Mouse (Mus musculus): ENCODE data around the gene Ppp6r3.

Gene Ppp6r3

GRCm38 (mm10) chr19:3519471-3520169, 55.9 kb downstream of the Ppp6r3 start:
- no peak for DNase-seq (ENCODE audit: low spot score)

GRCm38 (mm10) chr19:3497216-3497615, 78.3 kb downstream of the Ppp6r3 start:
- DNase-seq (ENCODE audit: low spot score) = no peak

DNA sequence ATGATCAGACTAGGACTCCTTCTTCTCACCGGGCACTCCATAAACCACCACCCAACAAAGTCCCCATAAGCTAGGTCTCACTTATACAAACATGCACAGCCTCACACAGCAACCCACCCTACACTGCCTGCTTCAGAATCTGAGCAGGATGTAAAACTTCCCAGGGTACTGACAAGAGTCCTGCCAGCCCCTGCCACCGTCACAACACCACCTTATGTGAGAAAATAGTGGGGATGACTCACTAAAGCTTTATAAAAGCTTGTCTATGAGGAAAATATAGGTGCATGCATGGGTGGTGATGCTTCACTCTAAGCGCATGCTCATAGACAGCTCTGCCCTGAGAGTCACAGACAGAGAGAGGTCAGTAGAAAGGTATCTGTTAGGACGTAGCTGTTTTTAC, 85.7 kb downstream of the Ppp6r3 start:
- DNase-seq (ENCODE audit: low spot score) = no peak

- DNase-seq (ENCODE audit: low spot score) = no peak
These were observed 92.7 kb downstream of the Ppp6r3 start for GRCm38 (mm10) chr19:3482831-3483230.

GRCm38 (mm10) chr19:3480101-3480500, 95.4 kb downstream of the Ppp6r3 start:
- DNase-seq (ENCODE audit: low spot score) = no peak

DNA sequence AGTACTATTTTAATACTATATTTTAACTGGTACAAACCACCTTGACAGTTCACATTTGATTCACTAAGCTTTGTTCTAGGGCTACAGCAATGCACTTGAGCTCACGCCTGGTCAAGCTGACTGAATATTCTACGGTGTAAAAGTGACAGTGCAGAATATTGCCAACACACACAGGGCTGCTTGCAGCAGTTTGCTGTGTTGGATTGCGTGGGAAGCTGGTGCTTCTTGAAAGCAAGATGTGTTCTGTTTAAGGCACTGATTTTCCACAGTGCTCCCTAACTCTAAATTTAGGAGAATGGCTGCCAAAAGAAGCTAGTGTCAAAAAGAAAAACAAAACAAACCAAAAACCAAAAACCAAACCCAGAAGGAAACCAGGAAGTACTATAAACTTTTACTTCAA, 98.6 kb downstream of the Ppp6r3 start:
- DNase-seq (ENCODE audit: low spot score) = no peak

DNA sequence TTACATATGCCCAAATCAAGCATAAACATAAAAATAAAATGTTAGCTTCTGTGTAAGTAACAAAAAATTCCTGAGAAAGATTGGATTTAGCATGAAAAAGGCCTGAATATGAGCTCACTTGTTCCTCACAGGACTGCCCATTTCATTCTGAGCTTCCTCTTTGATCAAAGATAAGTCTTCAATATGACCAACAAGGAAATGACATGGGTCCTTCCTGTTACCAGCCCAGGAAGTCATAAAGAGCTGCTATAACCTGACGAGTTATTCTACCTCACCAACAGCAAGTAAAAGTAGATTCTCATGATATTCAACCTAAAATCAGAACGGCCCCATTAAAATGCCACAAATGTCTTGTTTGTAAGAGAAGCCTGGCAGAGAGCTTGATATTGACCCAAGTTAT, 104.3 kb downstream of the Ppp6r3 start:
- DNase-seq (ENCODE audit: low spot score) = no peak

DNA sequence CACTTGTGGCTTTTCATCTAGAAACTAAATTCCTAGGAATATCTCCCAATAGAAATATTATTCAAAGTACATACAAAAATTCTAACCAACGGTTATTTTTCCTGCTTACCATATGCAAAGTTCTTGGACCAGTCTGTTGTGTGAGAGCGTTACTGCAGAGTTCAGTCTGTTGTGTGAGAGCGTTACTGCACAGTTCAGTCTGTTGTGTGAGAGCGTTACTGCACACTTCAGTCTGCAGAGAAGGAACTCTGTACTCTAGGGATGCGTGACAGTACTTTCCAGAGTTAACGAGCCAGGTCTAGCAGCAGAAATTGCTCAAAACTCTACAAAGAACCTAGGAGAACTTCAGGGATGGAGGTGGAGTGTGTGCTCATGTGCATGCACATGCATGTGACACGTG, 108.0 kb downstream of the Ppp6r3 start:
- DNase-seq (ENCODE audit: low spot score) = no peak

DNA sequence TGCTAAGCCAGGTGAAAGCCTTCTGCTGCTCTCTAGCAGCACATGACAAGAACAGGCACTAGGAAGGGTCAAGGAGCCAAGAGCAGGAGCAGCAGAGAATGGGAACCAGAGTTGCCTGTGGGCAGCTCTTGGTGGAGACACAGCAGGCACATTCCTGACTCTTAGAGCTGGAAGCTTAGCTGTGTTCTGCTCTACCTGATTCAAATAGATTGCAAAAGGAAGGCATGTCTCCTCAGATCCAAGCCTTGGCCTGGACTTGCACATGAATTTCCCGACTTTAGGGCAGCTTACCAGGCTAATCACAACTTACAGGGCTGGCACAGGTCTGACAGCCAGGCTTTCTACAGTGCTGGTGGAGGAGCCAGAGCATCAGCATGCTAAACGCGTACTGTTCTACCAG, 115.6 kb downstream of the Ppp6r3 start:
- no peak for DNase-seq (ENCODE audit: low spot score)

- no peak for DNase-seq (ENCODE audit: low spot score)
These were observed 117.0 kb downstream of the Ppp6r3 start for GRCm38 (mm10) chr19:3458331-3459099.

GRCm38 (mm10) chr19:3457700-3458099, 117.8 kb downstream of the Ppp6r3 start:
- DNase-seq (ENCODE audit: low spot score) = no peak

DNA sequence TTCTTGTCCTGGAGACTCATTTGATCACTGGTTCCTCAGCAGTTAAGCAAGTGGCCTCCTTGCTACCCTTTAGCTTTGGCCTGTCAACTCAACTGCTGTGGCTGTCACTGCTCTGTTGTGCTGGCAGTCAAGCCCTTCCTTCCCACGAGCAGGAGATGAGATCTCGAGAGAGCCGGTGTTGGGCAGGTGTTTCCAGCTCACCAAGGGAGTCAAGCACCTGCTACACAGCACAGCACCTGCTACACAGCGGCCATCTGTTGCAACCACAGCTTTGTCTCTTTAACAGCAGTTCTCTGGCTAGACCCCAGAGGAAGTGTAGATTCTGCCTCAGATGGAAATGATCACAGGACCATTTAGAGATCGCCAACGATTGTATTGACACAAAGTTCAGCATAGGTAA, 123.9 kb downstream of the Ppp6r3 start:
- no peak for DNase-seq (ENCODE audit: low spot score)

DNA sequence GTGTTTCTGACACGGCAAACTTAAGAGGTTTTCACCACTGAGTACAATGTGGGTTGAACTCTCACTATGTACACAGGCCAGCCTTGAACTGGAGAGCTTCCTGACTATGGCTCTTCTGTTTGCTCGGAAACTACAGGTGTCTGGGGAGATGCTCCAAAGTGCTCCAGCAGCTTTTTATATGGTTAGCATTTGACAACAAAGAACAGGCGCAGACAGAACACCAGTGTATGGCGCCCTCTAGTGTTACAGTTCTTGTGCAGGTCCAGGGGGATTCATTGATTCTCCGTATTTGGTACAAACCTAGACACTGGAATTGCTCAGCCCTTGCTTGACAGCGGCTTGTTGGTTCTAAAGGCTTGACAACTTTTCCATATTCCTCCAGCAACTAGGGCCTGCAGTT, 124.4 kb downstream of the Ppp6r3 start:
- DNase-seq (ENCODE audit: low spot score) = peak; percentile 44

DNA sequence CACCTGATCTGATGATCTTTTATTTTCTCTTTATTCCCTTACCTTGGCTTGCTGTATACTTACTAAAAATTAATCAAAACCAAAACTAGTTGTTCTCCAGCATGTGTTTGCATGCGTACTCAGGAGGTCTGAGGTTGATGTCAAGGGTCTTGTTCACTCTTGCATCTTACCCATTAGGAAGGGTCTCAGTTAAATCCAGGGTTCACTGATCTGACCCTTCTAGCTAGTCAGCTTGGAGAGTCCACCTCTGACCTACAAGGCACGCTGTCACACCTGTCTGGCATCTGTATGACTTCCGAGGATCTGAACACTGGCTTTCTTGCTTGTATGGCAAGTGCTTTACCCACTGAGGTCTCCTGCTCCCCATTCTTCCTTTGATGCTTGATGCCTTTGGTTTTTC, 124.8 kb downstream of the Ppp6r3 start:
- no peak for DNase-seq (ENCODE audit: low spot score)

- no peak for DNase-seq (ENCODE audit: low spot score)
These were observed 126.3 kb downstream of the Ppp6r3 start for GRCm38 (mm10) chr19:3449248-3449647.

DNA sequence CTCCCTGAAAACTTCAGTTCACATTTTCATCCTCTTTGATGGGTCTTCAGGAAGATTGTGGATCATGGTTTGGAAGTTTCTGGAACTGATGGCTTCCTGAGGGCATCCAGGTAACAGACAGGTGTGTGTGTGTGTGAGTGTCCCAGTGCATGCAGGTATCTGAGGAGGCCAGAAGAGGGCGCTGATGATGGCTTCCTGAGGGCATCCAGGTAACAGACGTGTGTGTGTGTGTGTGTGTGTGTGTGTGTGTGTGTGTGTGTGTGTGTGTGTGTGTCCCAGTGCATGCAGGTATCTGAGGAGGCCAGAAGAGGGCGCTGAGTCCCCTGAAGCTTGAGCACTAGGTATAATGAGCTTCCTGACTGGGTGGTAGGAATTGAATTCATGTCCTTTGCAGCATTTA, 128.2 kb downstream of the Ppp6r3 start:
- DNase-seq (ENCODE audit: low spot score) = no peak

DNA sequence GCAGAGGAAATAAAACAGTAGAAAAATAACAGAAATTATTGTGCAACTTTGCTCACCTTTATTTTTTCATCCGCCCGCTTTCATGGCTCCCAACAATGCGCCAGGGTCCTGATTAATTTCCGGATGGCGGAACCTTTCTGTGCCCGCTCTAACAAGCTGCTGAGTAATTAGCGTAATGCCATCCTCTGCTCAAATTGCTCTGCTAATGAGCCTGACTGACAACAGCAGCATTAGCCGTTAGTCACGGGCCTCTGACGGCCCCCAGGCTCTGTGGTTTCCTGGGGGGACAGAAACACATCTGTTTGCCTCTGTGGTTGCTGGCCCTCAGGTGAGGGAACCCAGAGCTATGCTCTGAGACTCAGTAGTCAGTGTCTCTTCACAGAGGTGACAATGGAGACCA, 134.5 kb downstream of the Ppp6r3 start:
- DNase-seq (ENCODE audit: low spot score) = no peak

DNA sequence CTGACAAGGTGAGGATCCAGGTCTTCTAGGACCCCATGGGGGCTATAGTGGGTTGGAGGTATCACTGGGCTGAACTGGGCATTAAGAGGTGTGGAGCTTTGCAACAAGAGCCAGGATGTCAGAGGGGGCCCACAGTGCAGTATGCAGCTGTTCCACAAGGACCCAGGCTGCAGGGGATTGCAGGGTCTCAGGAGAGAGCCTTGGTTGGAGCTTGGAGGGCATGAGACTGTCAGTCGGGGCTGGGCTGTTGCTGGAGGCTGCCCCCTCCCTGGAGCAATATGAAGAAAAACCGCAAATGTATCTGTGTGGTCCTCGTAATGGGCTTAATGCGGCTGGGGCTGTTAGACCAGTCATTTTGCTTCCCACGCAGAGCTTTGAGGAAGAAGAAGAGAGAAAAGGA, 134.9 kb downstream of the Ppp6r3 start:
- no peak for DNase-seq (ENCODE audit: low spot score)

DNA sequence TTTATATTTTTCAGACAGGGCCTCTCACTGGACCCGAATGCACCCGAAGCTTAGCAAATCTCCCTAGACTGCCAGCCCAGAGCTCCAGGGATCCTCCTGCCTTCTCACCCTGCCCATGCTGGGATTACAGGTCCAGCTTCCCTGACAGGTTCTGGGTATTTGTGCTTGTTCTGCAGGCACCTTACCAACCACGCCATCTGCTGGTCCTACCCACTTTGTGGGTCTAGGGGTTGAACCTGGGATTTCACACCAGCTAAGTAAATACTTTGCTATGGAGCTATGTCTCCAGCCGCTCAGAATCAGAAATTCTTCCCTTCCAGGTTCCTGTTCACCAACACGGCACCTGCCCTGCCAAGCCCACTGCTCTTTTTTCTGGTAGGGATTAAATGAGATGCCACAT, 137.6 kb downstream of the Ppp6r3 start:
- no peak for DNase-seq (ENCODE audit: low spot score)

- DNase-seq (ENCODE audit: low spot score) = peak; percentile 27
These were observed 138.7 kb downstream of the Ppp6r3 start for GRCm38 (mm10) chr19:3436840-3437239.

DNA sequence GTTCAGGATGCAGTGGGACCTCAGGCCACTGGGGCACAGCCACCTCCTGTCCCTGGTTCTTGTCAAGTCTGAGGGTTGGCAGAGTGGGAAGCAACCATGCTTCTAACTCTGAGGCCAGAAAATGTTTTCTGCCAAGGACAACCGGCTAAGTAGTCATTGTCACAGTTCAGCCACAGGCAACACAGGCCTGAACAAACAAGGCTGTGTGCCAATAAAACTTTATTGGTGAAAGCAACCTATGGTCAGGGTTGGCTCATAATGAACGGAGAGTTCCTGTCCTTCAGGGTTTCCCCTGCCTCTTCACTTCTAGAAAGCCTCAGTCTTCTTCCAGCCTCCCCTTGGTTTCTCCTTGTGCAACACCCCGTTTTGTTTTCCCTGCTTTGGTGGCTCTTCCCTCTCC, 139.7 kb downstream of the Ppp6r3 start:
- no peak for DNase-seq (ENCODE audit: low spot score)

DNA sequence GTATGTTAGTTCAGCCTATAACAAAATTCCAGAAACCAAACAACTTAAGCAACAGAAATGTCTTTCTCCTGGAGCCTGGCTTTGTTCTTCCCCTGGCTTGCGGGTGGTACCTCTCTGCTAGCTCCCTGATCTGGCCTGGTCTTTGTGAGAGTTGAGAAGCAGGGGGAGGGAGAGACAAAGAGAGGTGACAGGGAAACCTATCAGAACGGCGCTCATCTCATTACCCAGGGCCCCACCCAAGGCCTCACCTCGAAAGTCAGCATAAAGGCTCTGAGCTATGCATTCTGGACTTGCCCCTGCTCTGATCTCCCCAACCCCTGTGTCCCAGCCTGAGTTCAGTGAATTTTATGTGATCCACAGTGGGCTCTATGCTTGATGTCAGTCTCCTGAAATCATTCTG, 140.9 kb downstream of the Ppp6r3 start:
- no peak for DNase-seq (ENCODE audit: low spot score)

DNA sequence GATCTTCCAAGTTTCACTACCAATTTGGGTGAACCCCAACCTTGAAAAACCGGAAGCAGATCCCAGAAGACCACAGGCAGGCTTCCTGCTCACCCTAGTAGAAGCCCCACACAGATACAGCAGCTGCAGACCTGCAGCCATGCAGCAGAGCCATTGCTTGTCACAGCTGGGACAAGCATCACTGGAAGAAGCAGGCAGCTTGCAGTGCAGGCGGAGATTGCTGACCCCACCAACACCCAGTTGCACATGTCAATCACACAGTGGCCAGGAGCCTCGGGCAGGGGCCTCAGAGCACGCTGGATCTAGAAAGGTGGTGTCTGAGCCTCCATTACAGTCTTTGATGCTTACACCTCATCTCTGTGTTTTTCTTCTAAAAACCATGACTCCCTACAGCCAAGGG, 141.4 kb downstream of the Ppp6r3 start:
- DNase-seq (ENCODE audit: low spot score) = no peak

GRCm38 (mm10) chr19:3431969-3432368, 143.6 kb downstream of the Ppp6r3 start:
- no peak for DNase-seq (ENCODE audit: low spot score)
